Mouse (Mus musculus) embryo, embryonic 9.5 days (tissue): ENCODE measurements around the gene Cox8a.

ENCODE experiments used
- DNase-seq: peaks from one replicate; pipeline ENCODE4 v3.0.0-alpha.2; 2017; ENCODE audit errors: extremely low spot score

Cox8a gene

DNA sequence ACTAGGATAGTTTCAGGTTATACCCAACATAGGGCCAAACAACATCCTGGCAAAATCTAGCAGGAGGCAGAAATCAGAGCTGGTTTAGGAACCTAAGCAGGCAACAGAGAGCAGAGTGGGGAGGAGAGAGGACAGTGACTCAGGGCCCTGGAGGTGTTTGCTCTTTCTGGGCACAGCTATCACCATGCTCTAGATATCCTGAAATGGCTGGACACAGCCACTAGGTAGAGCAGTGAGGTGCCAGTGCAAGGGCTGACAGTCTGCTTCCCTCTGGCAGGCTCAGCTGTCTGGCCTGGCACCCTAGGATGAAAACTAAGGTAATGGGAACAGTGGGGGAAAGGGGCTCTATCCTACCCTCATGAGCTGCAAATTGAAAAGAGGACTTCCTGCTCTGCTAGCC lies 6.1 kb upstream of the Cox8a start:
- no peak for DNase-seq

DNA sequence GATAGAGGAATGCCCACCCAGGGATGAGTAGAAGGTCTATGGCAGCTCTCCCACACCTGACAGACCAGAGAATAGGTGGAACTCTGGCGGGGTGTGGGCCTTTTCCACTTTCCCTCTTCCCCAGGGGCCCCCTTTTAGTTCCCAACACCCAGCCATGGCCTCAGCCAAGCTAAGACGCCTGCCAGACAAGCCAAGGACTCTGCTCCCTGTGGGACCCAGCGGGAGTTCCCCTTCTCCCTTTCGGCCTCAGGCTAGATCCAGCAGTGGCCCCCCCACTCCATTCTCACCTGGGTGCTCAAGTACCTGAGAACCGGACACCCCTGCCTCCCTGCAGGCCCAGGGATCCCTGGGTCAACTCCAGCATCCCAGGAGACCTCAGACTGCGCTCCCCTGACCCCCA lies 4.8 kb upstream of the Cox8a start:
- no peak for DNase-seq

DNA sequence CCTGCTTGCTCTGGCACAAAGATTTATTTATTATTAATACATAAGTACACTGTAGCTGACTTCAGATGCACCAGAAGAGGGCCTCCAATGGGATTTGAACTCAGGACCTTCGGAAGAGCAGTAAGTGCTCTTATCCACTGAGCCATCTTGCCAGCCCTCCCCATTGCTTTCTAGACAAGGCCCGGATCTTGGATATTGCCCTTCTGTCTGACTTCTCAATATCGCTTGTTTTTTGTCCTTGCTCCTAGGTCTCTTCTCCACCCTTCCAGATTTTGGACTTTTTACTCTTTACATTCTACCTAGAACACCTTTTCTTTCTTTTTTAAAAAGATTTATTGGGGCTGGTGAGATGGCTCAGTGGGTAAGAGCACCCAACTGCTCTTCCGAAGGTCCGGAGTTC lies 1.3 kb upstream of the Cox8a start:
- no peak for DNase-seq

DNA sequence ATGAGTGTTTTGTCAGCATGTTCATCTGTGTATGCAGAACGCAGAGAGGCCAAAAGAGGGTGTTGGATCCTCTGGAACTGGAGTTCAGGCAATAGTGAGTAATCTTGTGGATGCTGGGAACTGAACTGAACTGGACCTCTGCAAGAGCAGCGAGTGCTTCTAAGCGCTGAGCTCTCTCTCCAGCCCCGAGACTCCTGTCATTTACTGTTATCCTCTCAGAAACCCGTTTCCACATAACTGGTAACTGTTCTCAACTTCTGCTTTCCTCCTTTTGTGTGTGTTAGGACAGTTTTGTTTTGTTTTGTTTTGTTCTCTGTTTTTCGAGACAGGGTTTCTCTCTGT lies 481 bp upstream of the Cox8a start:
- no peak for DNase-seq

DNA sequence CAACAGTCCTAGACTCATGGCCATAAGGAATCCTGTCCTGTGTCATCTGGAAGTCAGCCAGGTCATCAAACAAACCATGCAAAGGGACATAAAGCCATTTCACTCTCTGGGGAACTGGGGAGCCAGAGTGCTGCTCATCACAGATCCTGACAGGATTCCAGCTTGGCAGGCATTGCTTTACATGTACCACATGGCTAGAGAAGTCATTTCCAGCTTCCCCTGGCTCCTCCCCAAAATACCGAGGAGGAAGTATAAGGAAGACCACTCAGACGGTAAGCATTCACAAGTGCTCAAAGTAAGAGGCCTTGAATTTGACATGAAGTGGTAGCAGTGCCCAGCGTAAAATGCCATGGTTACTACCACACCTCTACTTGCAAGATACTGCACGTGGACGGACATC lies 2.9 kb downstream of the Cox8a start:
- DNase-seq: no peak

DNA sequence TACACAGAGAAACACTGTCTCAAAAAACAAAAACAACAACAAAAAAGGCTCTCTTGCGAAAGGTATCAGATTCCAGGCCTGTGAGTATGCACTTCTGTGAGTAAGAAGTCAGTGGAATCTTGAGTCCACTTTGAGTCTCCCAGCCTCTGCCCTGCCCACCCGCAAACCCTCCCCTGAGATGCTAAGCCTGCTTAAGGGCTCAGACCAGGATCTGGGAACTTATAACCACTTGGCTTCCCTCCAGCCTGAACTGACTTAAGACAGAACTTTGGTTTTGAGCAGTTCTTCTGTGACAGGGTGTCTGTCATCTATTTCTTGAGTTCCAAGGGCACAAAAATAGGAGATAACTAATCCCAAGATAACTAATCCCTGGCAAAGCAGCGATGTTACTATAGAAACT lies 4.4 kb downstream of the Cox8a start:
- no peak for DNase-seq

DNA sequence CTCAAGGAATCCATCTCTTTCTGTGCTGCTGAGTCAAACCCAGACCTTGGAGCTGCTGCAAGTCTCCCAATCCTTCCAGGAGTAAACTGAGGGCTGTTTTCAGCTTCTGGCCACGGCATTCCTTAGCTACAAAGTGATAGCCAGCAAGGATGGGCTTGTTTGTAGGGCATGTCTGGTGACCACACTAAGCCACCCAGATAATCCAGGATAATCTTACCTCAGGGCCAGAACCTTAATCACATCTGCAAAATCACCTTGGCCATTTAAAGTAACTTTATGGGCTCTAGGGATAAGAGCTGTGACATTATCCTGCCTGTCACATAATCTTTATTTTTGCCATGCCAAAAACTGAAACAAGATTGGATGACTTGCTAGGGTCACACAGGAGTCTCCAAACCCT lies 5.2 kb downstream of the Cox8a start:
- no peak for DNase-seq

DNA sequence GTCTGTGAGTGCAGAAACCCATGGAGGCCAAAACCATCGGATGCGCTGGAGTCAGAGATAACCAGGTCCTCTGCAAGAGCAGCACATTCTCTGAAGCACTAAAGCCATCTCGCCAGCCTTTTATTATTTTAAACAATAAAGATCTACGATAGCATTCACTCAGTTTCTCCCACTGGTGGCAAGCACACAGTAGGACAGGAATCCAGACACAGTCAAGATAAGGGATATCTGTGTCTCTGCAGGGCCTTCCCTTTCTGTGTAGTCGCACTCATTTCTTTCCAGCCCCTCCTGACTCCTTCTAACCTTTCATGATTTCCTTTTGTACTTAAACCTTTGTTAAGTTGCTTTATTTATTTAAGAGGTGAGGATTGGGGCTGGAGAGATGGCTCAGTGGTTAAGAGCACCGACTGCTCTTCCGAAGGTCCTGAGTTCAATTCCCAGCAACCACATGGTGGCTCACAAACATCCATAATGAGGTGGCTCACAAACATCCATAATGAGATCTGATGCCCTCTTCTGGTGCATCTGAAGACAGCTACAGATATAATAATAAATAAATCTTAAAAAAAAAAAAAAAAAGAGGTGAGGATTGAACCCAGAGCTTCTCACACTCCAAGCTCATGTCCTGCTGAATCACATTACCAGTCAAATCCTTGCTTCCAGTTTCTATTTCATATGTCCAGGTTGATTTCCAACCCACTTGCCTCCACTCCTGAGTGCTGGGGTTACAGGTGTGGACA lies 7.3 kb downstream of the Cox8a start:
- DNase-seq: no peak

DNA sequence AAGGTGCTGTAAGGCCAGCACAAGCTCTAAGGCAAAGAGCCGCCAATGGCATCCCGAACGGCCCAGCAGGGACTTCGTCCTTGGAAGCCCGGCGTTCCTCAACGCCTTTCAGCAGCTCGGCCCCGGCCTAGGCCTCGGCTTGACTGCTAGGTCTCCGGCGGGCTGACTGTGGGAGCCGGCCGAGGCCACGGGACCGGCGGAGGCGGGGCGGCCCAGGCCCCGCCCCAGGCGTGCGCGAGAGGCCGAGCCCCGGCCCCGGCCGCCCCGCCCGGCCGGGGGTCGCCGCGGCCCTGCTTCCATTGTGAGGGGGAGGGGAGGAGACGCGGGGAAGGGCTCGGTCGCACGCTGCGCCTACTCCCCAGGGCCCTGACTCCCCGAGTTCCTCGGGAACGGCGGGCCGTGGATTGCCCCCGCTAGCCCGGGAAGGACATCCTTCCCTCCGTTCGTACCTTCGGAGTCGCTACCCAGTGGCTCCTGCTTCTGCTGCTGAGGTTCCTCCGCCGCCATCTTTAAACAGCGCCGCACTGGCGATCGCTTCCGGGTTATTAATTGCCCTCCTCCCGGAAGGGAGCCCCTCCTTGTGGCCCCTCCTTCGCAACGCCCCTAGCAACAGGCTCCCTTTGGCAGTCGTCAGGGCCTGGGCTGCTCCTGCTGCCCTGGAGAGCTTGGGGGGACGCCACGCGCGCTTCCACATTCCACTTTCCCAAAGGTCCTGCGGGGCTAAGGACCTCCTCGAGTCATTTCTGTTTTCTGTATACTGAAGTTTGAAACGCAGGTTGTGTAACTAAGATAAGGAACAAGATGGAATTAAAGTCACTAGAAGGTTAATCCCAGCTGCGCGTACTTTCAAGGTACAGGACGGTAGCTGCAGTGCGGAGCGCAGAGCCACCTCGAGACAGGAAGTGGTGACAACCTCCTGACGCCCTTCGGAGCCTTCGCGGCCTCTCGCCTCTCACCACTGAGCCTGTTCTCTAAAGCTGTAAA lies 11.4 kb downstream of the Cox8a start, which contains the start of gene Otub1:
Gene Otub1, minus strand, starts transcription at position 564 of the 984 bp plus-strand sequence.
- peak; percentile 96 for DNase-seq

DNA sequence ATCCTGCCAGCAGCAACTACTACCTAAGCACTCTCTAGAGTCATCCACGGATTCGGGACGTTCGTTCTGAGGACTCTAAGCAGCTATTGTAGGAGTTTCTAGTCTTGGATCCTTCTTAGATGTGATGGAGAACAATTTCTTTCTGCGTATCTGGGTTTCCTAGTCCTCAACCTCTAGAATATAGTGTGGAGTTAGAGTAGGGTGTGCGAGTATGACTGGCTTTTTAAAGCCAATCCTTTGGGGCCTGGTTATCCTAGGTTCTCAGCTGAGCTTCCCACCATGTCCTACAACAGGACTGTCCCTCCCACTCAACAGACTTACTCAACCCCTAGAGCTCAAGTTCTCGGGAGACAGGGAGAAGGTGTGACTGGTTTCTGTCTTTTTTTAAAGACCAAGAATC lies 12.1 kb downstream of the Cox8a start:
- DNase-seq: no peak

DNA sequence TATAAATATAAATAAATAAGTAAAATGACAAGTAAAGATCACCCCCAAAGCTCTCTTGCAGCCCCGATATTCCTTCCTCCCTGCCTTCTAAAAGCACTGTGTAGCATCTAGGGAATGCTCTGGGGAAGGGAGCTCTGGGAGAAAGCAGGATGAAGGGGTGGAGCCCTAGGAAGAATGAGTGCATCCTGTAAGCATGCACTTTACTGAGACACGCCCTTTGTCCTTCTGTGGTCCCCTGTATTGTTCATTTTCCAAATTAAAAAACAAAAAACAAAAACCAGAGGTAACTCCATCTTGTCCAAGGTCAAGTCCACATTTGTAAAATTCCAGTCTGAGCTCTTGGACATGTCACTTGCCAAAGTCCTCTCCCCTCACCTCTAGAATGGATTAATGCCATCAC lies 12.5 kb downstream of the Cox8a start:
- no peak for DNase-seq

DNA sequence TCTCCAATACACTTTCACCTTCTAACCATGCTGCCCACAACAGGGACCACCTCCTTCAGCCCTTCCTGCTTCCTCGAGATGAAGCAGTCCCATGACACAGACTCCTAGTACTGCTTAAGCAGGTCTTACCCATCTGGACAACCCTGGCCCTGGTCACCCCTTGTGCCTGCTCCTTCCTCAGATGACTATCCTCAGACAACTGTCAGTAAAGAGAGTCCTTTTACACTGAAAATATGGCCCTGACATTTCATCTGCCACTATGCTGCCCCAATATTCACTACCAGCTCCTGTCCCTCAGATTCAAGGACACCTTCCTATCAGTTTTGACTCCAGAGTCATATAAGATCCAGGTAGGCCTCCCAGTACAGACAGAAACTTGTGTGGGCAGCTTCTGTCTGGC lies 17.0 kb downstream of the Cox8a start:
- no peak for DNase-seq

DNA sequence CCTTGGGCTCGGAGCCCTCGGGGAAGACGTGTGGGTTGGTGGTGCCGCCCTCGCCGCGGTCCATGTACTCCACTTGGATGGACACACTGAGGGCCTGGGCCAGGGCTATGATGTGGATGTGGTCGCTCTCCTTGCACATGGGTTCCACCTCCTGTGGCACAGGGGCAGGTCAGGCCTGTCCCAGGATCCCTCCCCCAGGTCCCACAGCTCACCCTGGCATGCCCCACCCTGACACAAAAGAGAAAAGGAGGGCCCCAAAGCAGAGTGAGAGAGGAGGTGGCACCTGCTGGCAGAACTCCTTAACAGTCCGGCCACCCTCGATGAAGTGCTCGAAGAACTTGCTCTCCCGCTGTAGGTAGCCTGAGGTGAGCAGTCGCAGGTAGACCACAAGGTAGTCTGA lies 18.3 kb downstream of the Cox8a start:
- no peak for DNase-seq

DNA sequence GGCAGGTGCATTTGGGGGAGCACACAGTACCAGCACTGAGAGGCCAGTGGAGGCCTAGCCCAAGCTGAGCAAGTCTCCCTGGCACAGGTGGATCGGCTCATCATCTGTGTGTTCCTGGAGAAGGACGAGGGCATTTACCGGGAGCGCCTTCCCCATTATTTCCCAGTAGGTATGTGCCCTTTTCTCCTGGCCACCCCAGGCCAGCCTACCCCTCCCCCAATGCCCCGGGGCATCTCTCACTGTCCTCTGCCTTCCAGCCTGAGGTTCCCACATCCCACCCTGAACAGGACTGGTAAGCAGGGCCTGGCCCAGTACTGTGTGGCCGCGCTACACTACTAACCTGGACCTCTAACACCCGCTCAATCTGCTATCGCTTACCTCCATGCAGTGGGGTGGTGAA lies 20.0 kb downstream of the Cox8a start:
- no peak for DNase-seq

DNA sequence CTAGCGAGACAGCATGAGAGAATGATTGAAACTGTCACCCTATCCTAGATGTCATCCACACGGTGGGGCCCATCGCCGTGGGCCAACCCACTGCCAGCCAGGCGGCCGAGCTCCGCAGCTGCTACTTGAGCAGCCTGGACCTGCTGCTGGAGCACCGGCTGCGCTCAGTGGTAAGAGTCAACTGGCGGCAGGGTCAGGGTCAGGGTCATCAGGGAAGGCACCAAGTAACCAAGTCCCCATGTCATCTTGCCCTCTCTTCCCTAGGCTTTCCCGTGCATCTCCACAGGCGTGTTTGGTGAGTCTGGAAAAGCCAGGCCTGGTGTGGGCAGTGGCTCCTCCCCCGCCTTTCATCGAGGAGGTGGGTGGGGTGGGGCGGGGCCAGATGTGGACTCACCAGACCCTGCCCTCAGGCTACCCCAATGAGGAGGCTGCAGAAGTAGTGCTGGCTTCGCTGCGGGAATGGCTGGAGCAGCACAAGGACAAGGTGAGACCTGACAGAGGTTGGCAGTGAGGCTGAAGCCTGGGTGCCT lies 20.6 kb downstream of the Cox8a start:
- DNase-seq: peak; percentile 79

DNA sequence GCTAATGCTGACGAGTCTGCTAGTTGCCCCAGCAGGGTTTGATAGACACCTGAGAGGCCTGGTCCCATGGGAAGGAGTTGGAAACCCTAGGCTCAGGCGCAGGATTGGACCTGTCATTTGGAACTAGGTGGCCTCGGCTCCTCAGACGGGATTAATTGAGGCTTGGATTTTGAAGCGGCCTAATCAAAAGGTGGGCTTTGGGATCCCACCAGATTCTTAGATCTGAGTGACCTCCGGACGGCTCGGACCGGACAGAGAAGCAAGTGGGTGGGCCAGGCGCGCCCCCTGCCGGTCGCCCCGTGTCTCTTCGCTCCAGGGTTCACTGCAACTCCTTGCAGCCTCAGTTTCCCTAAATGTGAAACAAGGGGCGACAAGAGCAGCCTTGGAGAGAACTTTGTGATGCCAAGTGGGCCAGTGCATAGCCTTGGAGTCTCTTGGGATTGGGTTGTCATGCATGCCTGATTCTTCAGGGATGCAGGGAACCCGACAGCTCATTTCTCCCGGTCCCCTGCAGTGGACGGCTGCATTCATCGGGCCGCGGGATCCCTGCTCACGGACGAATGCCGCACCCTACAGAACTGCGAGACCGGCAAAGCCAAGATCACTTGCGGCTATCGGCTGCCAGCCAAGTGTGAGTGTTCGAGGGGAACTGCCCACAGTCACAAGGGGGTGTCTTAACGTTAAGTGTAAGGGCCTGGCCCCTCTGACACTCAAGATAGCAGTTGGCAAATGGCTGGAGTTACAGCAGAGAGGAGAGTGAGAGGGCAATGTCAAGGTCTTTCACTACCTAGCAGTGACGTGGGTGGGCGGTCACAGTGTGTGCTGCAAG lies 21.3 kb downstream of the Cox8a start:
- DNase-seq: peak; percentile 80

DNA sequence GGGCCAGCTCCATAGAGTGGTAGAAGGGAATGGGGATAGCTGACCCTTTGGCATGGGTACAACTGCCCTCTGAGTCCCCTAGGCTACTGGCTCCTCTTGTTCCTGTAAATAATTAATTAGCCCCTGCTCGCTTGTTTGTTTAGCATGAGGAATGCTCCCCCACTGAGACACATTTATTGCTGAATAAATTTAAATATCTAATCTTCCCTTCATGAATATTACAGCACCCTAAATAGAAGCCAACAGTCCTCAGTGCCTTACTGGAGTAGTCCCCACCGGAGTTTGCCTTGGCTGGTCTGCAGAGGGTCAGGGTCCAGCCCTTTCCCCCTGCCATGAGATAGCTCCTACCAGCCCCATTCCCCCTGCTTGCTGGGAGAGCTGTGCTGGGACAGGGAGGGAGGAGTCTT lies 24.9 kb downstream of the Cox8a start:
- no peak for DNase-seq

DNA sequence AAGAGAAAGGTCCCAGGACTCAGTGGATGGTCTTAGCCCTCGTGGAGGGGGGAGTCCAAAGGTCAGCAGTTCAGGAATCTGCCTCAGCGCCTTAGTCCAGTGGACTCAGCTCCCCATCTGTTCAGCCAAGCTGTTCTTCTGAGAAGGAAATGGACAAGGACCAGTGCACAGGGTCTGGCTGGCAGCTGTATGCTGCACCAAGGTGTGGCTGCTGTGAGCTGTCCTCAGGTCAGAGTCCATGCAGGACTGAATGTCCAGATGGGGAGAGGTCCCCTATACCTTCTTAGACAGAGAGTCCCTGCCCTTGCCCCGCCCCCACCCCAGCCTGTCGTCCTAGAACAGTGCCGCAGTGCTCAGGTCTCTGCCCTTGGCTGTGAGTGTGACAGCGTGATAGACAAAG lies 25.8 kb downstream of the Cox8a start:
- no peak for DNase-seq

DNA sequence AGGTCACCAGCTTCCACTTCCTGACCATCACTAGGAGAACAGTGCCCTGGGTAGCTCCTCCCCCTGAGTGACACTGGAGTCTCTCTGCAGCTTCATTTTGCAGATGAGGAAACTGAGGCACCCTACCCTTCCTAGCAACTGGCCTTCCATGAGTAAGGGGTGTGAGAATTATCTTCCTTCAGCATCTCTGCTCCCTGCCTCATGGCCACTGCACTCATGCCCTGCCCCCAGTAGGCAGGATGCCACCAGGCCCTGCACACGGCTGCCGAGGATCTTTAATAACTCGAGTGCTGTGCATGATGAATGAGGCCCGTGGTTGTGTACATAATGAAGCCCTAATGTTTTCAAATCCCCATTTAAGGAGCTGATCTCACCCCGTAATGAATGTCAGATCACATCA lies 26.4 kb downstream of the Cox8a start:
- no peak for DNase-seq

DNA sequence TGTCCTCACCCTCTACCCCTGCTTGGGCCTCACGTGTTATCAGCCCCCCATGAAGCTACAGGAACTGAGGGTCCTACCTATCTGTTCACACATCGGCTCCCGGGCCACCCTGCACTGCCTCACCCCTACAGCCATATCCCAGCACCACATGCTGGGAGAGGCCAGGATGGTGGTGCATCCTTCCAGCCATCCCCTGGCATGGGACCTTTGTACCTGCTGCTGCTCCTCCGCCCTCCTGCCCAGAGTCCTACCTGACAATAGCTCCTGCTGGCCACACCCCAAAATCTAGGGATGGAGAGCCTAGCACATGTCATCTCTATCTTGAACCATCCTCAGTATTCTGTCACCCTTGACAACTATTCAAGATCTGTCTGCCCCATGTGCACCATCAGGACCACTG lies 28.4 kb downstream of the Cox8a start:
- DNase-seq: no peak

DNA sequence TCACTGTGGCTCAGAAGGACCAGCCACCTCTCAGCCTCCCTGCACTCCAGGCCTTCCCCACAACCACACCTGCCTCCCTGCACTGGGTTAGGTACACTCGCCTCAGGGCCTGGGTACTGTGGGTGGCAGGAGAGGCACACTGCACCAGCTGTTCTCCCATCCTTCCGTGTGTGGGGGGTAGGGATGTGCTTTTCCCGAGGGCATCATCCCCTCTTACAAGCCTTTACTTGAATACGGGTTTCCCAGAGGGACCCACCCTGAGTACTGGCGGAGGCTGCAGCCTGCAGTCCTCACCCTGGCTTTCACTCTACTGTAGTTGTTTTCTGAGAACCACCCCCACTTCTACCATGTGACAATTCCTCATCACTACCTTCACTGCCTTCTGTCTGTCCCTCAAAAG lies 30.3 kb downstream of the Cox8a start:
- no peak for DNase-seq

DNA sequence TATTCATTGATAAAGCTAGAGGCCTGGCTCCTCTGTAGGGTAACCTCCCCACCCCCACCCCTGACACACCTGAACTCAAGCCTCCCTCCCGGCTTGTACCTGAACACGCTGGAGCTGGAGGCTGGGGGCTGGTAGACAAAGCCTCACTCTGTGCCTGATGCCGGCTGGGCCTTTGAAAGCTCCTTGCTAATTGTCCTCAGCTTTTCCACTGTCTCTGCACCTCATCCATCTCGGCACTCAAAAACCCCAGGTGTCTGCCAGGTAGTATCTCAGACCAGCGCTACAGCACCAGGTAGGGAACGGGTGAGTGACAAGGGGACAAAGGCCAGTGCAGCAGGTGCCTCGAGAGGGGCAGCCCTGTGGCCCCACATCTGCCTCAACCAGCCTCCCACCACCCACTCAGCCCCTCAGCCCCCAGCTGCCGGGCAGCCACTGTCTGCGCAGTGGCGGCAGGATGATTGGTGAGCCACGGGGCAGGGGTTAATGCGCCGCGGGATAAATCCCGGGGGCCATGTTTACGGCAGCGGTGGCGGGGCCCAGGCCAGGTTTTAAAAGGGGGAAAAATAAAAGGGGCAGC lies 31.6 kb downstream of the Cox8a start:
- peak; percentile 84 for DNase-seq
